Mouse (Mus musculus): ENCODE data around the gene Ciz1. TPM values are rescaled to one million over a fixed set of nuclear protein-coding genes. Genes with fewer than 3 reads are reported as not detected.
A peak's percentile ranks its signal among the peaks of the same experiment; 100 is the strongest.

Ciz1 gene
- polyA plus RNA-seq, 1 experiment from 2014 or later: 41.1 TPM

GRCm38 (mm10) chr2:32317791-32318417, 34.2 kb upstream of the Ciz1 start:
- Histone ChIP-seq H3K27ac (replicated peaks; ENCODE audit: low read depth, low read length) (peak overlapping the region; percentile 100), H3K4me2 (ENCODE audit: low read depth, low read length) (peak overlapping the region; percentile 84), H3K36me3 (replicated peaks; ENCODE audit: control insufficient read depth, insufficient read depth, low read depth, low read length) (no peaks in the 10 kb centered on the region), H3K27me3 (ENCODE audit: control insufficient read depth, insufficient read depth, low read length) (no peaks in the 10 kb centered on the region), H3K4me3 (ENCODE audit: low read depth, low read length) (peak overlapping the region; percentile 56), H3K4me1 (ENCODE audit: control insufficient read depth, insufficient read depth, low read length) (peaks cover 21% of the 10 kb centered on the region), H3K9me3 (replicated peaks; ENCODE audit: control insufficient read depth, low read length) (no peaks in the 10 kb centered on the region), H3K9ac (replicated peaks; ENCODE audit: low read length) (peak overlapping the region; percentile 92)
- peak; percentile 98 for DNase-seq (ENCODE audit: low spot score)
- 2% methylated on average over 16 of the region's 19 CpGs for WGBS
- ATAC-seq (replicated peaks; ENCODE audit: insufficient number of reproducible peaks, low FRiP score, low TSS enrichment, low read depth): peak; percentile 72

GRCm38 (mm10) chr2:32318709-32319585, 33.2 kb upstream of the Ciz1 start:
- Histone ChIP-seq H3K4me1 (ENCODE audit: control insufficient read depth, insufficient read depth, low read length) (peaks cover 21% of the 10 kb centered on the region), H3K4me3 (ENCODE audit: low read depth, low read length) (peak overlapping the region; percentile 56), H3K9ac (replicated peaks; ENCODE audit: low read length) (peak overlapping the region; percentile 92), H3K9me3 (replicated peaks; ENCODE audit: control insufficient read depth, low read length) (no peaks in the 10 kb centered on the region), H3K27me3 (ENCODE audit: control insufficient read depth, insufficient read depth, low read length) (no peaks in the 10 kb centered on the region), H3K36me3 (replicated peaks; ENCODE audit: control insufficient read depth, insufficient read depth, low read depth, low read length) (no peaks in the 10 kb centered on the region), H3K27ac (replicated peaks; ENCODE audit: low read depth, low read length) (peak overlapping the region; percentile 100), H3K4me2 (ENCODE audit: low read depth, low read length) (peak overlapping the region; percentile 84)
- ATAC-seq (replicated peaks; ENCODE audit: insufficient number of reproducible peaks, low FRiP score, low TSS enrichment, low read depth) (no peak), DNase-seq (ENCODE audit: low spot score) (peak; percentile 49)
- 46% methylated on average over 14 of the region's 14 CpGs for WGBS

- DNase-seq (ENCODE audit: low spot score): peak; percentile 92
- Histone ChIP-seq H3K36me3 (replicated peaks; ENCODE audit: control insufficient read depth, insufficient read depth, low read depth, low read length) (no peaks in the 10 kb centered on the region), H3K9ac (replicated peaks; ENCODE audit: low read length) (peak overlapping the region; percentile 32; the same call in 1 of the 2 replicates), H3K4me3 (ENCODE audit: low read depth, low read length) (no peak overlapping the region), H3K9me3 (replicated peaks; ENCODE audit: control insufficient read depth, low read length) (no peaks in the 10 kb centered on the region), H3K27me3 (ENCODE audit: control insufficient read depth, insufficient read depth, low read length) (no peaks in the 10 kb centered on the region), H3K4me2 (ENCODE audit: low read depth, low read length) (peak overlapping the region; percentile 27), H3K27ac (replicated peaks; ENCODE audit: low read depth, low read length) (peak overlapping the region; percentile 100), H3K4me1 (ENCODE audit: control insufficient read depth, insufficient read depth, low read length) (peaks cover 19% of the 10 kb centered on the region)
- ATAC-seq (replicated peaks; ENCODE audit: insufficient number of reproducible peaks, low FRiP score, low TSS enrichment, low read depth): peak; percentile 44
- 18% methylated on average over 9 of the region's 9 CpGs for WGBS
Observed at GRCm38 (mm10) chr2:32319586-32320580, 32.2 kb upstream of the Ciz1 start.

GRCm38 (mm10) chr2:32320721-32321120, 31.4 kb upstream of the Ciz1 start:
- DNase-seq (ENCODE audit: low spot score): no peak
- Histone ChIP-seq H3K36me3 (replicated peaks; ENCODE audit: control insufficient read depth, insufficient read depth, low read depth, low read length) (no peaks in the 10 kb centered on the region), H3K27me3 (ENCODE audit: control insufficient read depth, insufficient read depth, low read length) (no peaks in the 10 kb centered on the region), H3K9me3 (replicated peaks; ENCODE audit: control insufficient read depth, low read length) (no peaks in the 10 kb centered on the region), H3K9ac (replicated peaks; ENCODE audit: low read length) (no peak overlapping the region), H3K4me3 (ENCODE audit: low read depth, low read length) (no peak overlapping the region), H3K27ac (replicated peaks; ENCODE audit: low read depth, low read length) (peak overlapping the region; percentile 100), H3K4me1 (ENCODE audit: control insufficient read depth, insufficient read depth, low read length) (peaks cover 18% of the 10 kb centered on the region), H3K4me2 (ENCODE audit: low read depth, low read length) (no peak overlapping the region)
- ATAC-seq (replicated peaks; ENCODE audit: insufficient number of reproducible peaks, low FRiP score, low TSS enrichment, low read depth): no peak
- WGBS: 42% methylated on average over 11 of the region's 11 CpGs

- H3K4me1 ChIP-seq (ENCODE audit: control insufficient read depth, insufficient read depth, low read length): peaks cover 16% of the 10 kb centered on the region
- no peaks in the 10 kb centered on the region for H3K27me3 ChIP-seq (ENCODE audit: control insufficient read depth, insufficient read depth, low read length)
- 71% methylated on average over 9 of the region's 9 CpGs for WGBS
- DNase-seq (ENCODE audit: low spot score): no peak
- no peaks in the 10 kb centered on the region for H3K36me3 ChIP-seq (replicated peaks; ENCODE audit: control insufficient read depth, insufficient read depth, low read depth, low read length)
- no peak overlapping the region for H3K4me2 ChIP-seq (ENCODE audit: low read depth, low read length)
- ATAC-seq (replicated peaks; ENCODE audit: insufficient number of reproducible peaks, low FRiP score, low TSS enrichment, low read depth): no peak
- no peak overlapping the region for H3K4me3 ChIP-seq (ENCODE audit: low read depth, low read length)
- H3K9ac ChIP-seq (replicated peaks; ENCODE audit: low read length): no peak overlapping the region
- H3K27ac ChIP-seq (replicated peaks; ENCODE audit: low read depth, low read length): no peak overlapping the region
- no peaks in the 10 kb centered on the region for H3K9me3 ChIP-seq (replicated peaks; ENCODE audit: control insufficient read depth, low read length)
Observed at GRCm38 (mm10) chr2:32321591-32322298, 30.4 kb upstream of the Ciz1 start.

GRCm38 (mm10) chr2:32322754-32323741, 29.1 kb upstream of the Ciz1 start:
- ATAC-seq (replicated peaks; ENCODE audit: insufficient number of reproducible peaks, low FRiP score, low TSS enrichment, low read depth) (no peak), DNase-seq (ENCODE audit: low spot score) (no peak)
- Histone ChIP-seq H3K4me3 (ENCODE audit: low read depth, low read length) (no peak overlapping the region), H3K4me2 (ENCODE audit: low read depth, low read length) (no peak overlapping the region), H3K9ac (replicated peaks; ENCODE audit: low read length) (no peak overlapping the region), H3K27ac (replicated peaks; ENCODE audit: low read depth, low read length) (no peak overlapping the region), H3K4me1 (ENCODE audit: control insufficient read depth, insufficient read depth, low read length) (peaks cover 9% of the 10 kb centered on the region), H3K36me3 (replicated peaks; ENCODE audit: control insufficient read depth, insufficient read depth, low read depth, low read length) (no peaks in the 10 kb centered on the region), H3K9me3 (replicated peaks; ENCODE audit: control insufficient read depth, low read length) (no peaks in the 10 kb centered on the region), H3K27me3 (ENCODE audit: control insufficient read depth, insufficient read depth, low read length) (no peaks in the 10 kb centered on the region)
- 82% methylated on average over 7 of the region's 7 CpGs for WGBS

Measured in embryonic facial prominence, embryonic 11.5 days (tissue).